In the genomic region with DNA sequence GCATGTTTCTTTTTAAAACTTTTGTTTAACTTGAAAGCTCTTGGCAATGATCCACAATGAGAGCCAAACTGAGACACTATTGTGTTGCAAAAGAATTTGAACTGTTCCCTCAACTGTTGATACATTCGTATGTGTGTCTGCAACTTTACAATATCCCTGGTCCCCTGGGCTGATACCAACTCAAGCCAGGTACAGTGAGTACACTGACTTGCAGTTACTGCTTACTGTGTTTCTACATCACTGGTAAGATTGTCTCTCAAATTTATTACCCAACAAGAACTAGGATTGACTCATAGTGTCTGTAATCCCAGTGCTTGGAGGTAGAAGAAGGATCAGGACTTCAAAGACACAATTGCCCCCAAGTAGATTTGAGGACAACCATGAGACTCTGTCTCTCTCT, we compare ENCODE assay signal across 23 mouse cellular contexts.
DNase-seq lines count a peak whose midpoint lies in the region; ATAC-seq lines count a peak whose summit lies in the region.
"Had no signal": no experiment of that assay in that cellular context is flagged by ENCODE, and none has a peak within 500 bp of the region (broad histone marks: within the 10 kb centered on the region; RNA-seq: fewer than 3 reads in every experiment).

No protein-coding gene starts in this region.

- H3K36me3 ChIP-seq in forebrain, embryonic 14.5 days (ENCODE audit: control insufficient read depth, insufficient read depth, low read length), result no peaks in the 10 kb centered on the region
- H3K36me3 ChIP-seq: embryonic facial prominence, embryonic 10.5 days; embryonic facial prominence, embryonic 12.5 days; forebrain, embryonic 10.5 days; forebrain, embryonic 12.5 days; forebrain, embryonic 15.5 days had no signal

- no peak overlapping the region for H3K9ac ChIP-seq in forebrain, embryonic 14.5 days (ENCODE audit: low read length)
- H3K9ac ChIP-seq: embryonic facial prominence, embryonic 12.5 days; forebrain, embryonic 12.5 days; forebrain, embryonic 15.5 days; forebrain, postnatal 0 days had no signal

- 84% methylated on average over 1 of the region's 1 CpGs for WGBS in forebrain, embryonic 14.5 days

- H3K4me3 ChIP-seq in forebrain, embryonic 14.5 days (ENCODE audit: low read depth, low read length), result no peak overlapping the region
- H3K4me3 ChIP-seq: embryonic facial prominence, embryonic 10.5 days; embryonic facial prominence, embryonic 12.5 days; forebrain, embryonic 10.5 days; forebrain, embryonic 12.5 days; forebrain, embryonic 15.5 days had no signal

- H3K27me3 ChIP-seq in forebrain, embryonic 14.5 days (replicated peaks; ENCODE audit: control insufficient read depth, insufficient read depth, low read length), result no peaks in the 10 kb centered on the region
- H3K27me3 ChIP-seq: embryonic facial prominence, embryonic 12.5 days; forebrain, embryonic 12.5 days; forebrain, embryonic 15.5 days had no signal

- no peaks in the 10 kb centered on the region for H3K4me1 ChIP-seq in forebrain, embryonic 14.5 days (ENCODE audit: control insufficient read depth, insufficient read depth, low read length)
- H3K4me1 ChIP-seq: embryonic facial prominence, embryonic 10.5 days; embryonic facial prominence, embryonic 12.5 days; forebrain, embryonic 10.5 days; forebrain, embryonic 12.5 days; forebrain, embryonic 15.5 days had no signal

- no peak overlapping the region for H3K27ac ChIP-seq in forebrain, embryonic 14.5 days (ENCODE audit: low read depth, low read length)
- H3K27ac ChIP-seq: embryonic facial prominence, embryonic 10.5 days; embryonic facial prominence, embryonic 12.5 days; forebrain, embryonic 10.5 days; forebrain, embryonic 12.5 days; forebrain, embryonic 15.5 days had no signal

- ATAC-seq in forebrain, embryonic 14.5 days, result no peak
- ATAC-seq: forebrain, embryonic 15.5 days; forebrain, postnatal 0 days had no signal

- H3K4me2 ChIP-seq in forebrain, embryonic 14.5 days (ENCODE audit: low read length), result no peak overlapping the region
- H3K4me2 ChIP-seq: embryonic facial prominence, embryonic 12.5 days; forebrain, embryonic 12.5 days; forebrain, embryonic 15.5 days had no signal

- DNase-seq in 3T3-L1 (ENCODE audit: low read depth, low spot score) (peak; percentile 29), 416B (ENCODE audit: low read depth) (peak; percentile 5), ZHBTc4 (ENCODE audit: low read depth, low spot score) (peak; percentile 5), MN1 (ENCODE audit: low spot score) (no peak)
- DNase-seq in fat pad, adult 2 months (ENCODE audit: extremely low read depth, low read depth, low spot score), result peak; percentile 70
- DNase-seq in adrenal gland, adult 2 months, result no peak
- no peak for DNase-seq in left cerebral cortex, adult 9 months (ENCODE audit: low spot score in 2 of 2)
- no peak for DNase-seq in forebrain, embryonic 14.5 days (ENCODE audit: low spot score)
- DNase-seq: adrenal gland, postnatal 10 days; adrenal gland, postnatal 25 days; cerebellum, adult 11 months; cerebellum, adult 18-20 months; cerebellum, adult 8-10 months; cerebellum, adult 9-11 months; cerebellum, postnatal 14 days; cerebellum, postnatal 36 days; embryo, embryonic 11 days; forebrain, postnatal 0 days had no signal

- no peaks in the 10 kb centered on the region for H3K9me3 ChIP-seq in forebrain, embryonic 14.5 days (replicated peaks; ENCODE audit: control insufficient read depth, low read length)
- H3K9me3 ChIP-seq: embryonic facial prominence, embryonic 10.5 days; embryonic facial prominence, embryonic 12.5 days; forebrain, embryonic 10.5 days; forebrain, embryonic 12.5 days; forebrain, embryonic 15.5 days had no signal

Comparison
In these comparisons a context has a peak if more than half of its experiments do, and no peak if none do; other contexts are left out.
1. DNase-seq: peak in 3T3-L1 (single experiment), 416B (single experiment), ZHBTc4 (single experiment) and fat pad, adult 2 months (single experiment); none in adrenal gland, adult 2 months (single experiment), left cerebral cortex, adult 9 months (0 of 2), forebrain, embryonic 14.5 days (single experiment) and MN1 (single experiment).